Mouse (Mus musculus) olfactory bulb, adult 2 months (tissue): ENCODE results near the gene Cacna1c.

Experiments used
- CTCF ChIP-seq: fragments of 200-500 bp; IDR thresholded peaks from 2 replicates; pipeline ENCODE4 v1.5.1; 2012; ENCODE audit warnings: low read depth, mild to moderate bottlenecking, low read length, moderate library complexity; ENCODE audit not compliant: insufficient read depth
- POLR2A ChIP-seq: fragments of 200-500 bp; IDR thresholded peaks from 2 replicates; pipeline ENCODE4 v1.6.1; 2012; ENCODE audit warnings: mild to moderate bottlenecking, low read depth, low read length, moderate library complexity; ENCODE audit not compliant: insufficient read depth

DNA sequence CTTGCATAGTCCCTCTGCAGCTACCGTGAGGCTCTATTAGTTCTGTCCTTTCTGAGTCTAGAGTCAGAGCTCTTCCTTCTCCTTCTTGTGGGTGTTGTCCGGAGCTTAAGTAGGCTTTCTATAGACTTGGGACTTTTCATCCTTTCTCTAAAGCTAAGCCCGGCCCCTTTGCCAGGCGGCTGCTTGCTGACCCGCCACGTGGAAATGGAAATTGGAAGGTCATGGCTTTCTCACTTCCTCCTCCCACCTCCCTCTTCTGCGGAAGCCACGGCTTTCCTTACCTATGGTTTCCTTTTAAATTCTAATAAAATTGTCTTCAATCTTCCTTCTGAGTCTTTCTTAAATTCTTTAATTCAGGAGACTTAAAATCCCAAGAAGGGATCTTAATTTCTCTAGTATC lies 148.9 kb downstream of the Cacna1c start:
- TF ChIP-seq CTCF (no peak), POLR2A (no peak)
